In the genomic region with DNA sequence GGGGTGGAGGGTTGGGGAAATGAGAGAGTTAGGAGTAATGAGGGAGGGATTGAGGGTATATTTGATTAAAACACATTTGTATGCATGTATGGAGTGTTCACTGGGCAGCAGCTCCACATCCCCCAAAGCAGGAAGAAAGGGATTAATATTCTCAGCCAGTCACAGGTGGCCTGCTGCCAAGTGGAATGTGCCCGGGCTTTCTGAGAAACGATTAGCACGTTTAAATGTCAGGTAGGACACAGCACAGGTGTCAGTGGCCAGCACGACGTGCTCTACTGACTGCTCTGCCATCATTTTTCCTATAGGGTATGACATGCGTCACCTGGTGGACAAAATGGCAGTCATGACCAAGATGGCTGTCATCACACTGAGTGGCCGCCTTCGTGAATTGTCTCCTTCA, we compare ENCODE assay signal across 15 mouse cellular contexts.
"Had no signal": no experiment of that assay in that cellular context is flagged by ENCODE, and none has a peak within 500 bp of the region (broad histone marks: within the 10 kb centered on the region; RNA-seq: fewer than 3 reads in every experiment).

No protein-coding gene starts in this region.

- H3K27ac ChIP-seq: kidney, embryonic 15.5 days; left cerebral cortex, adult 2 months; limb, embryonic 12.5 days; limb, embryonic 15.5 days; liver, embryonic 13.5 days had no signal

- H3K4me3 ChIP-seq: kidney, embryonic 15.5 days; left cerebral cortex, adult 2 months; limb, embryonic 12.5 days; limb, embryonic 15.5 days; liver, embryonic 13.5 days had no signal

- H3K4me2 ChIP-seq: kidney, embryonic 15.5 days; limb, embryonic 12.5 days; limb, embryonic 15.5 days; liver, embryonic 13.5 days; midbrain, embryonic 11.5 days had no signal

- H3K36me3 ChIP-seq: kidney, embryonic 15.5 days; limb, embryonic 12.5 days; limb, embryonic 15.5 days; liver, embryonic 13.5 days had no signal

- H3K4me1 ChIP-seq: kidney, embryonic 15.5 days; limb, embryonic 12.5 days; limb, embryonic 15.5 days; liver, embryonic 13.5 days had no signal

- H3K9me3 ChIP-seq: kidney, embryonic 15.5 days; limb, embryonic 15.5 days; liver, embryonic 13.5 days had no signal

- H3K9ac ChIP-seq: kidney, embryonic 15.5 days; limb, embryonic 12.5 days; limb, embryonic 15.5 days; liver, embryonic 13.5 days had no signal

- DNase-seq: kidney, adult 11 months; kidney, postnatal 14 days; liver, embryonic 13.5 days; lung, adult 2 months; lung, postnatal 14 days; lung, postnatal 4 days; midbrain, embryonic 14.5 days; thymus, adult 2 months; thymus, postnatal 14 days; thymus, postnatal 4 days had no signal

- H3K27me3 ChIP-seq: kidney, embryonic 15.5 days; limb, embryonic 12.5 days; limb, embryonic 15.5 days; liver, embryonic 13.5 days had no signal
